Mouse (Mus musculus): Measurements from ENCODE around the gene Carns1. TPM values are rescaled to one million over a fixed set of nuclear protein-coding genes. Genes with fewer than 3 reads are reported as not detected.
"Not testable (repeated sequence)": the region's sequence is repeated elsewhere in the genome, so short reads cannot be mapped to it uniquely, and the experiment has no call there.

The Carns1 gene
- polyA plus RNA-seq, 1 experiment: 1.1 TPM

DNA sequence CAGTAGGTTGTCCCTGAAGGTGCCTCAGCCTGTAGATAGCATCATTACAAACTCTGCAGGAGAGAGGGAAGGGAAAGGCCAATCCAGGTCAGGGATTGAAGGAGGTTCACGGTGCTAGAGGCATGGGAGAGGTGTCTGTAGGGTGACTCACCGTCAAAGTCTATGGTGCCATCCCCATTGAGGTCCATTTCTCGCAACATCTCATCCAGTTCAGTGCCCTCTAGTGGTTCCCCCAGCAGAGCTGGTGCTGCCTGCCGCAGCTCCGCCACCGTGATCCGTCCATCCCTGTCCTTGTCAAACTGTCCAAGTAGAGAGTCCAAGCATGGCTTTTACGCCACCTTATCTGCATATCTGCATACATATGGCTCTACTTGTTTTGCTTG, 39.3 kb downstream of the Carns1 start:
- TF ChIP-seq CTCF (IDR thresholded peaks at IDR 0.05; ENCODE audit: low read depth, low read length): peak; percentile 24; the same call in 1 of the 2 replicates
- H3K4me1 ChIP-seq (ENCODE audit: control insufficient read depth, insufficient read depth, low read length): peaks cover 25% of the 10 kb centered on the region
- H3K27ac ChIP-seq (ENCODE audit: insufficient read depth, low read depth, low read length); H3K4me3 ChIP-seq (ENCODE audit: insufficient read depth, low read length): not testable (repeated sequence)

DNA sequence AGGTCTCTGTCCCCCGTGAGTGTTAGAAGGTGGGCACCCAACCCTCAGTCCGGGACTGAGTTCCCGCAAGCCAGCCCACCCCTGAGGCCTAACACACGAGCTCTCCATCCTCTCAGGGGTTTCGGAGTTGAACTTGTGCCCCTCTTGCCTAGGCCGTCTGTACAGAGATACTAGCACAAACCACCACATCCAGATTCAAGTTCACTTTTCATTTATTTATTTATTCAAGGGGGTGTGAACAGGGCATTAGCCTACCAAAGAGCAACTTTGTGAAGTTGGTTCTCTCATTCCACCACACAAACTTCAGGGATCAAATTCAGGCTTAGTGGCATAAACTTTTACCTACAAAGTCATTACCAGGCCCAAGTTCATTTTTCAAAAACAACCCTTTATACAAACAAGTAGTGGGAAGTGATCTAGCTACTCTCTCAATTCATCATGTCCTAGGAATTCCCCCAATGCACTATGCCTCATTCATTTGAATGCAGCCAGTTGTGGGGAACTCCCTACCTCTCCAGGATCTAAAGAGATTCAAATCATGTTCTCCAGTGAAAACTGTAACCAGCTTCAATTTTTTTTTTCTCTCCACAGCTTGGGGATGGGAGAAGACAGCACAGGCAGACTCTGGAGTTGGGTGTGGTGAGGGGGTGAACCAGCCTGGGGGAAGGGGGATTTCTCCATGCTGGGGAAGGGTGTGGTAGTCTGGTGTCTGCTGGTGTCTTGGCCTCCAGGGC, 39.9 kb downstream of the Carns1 start:
- not testable (repeated sequence) for H3K4me3 ChIP-seq (ENCODE audit: insufficient read depth, low read length)
- peak overlapping the region; percentile 11; the same call in 1 of the 2 replicates for H3K27ac ChIP-seq (ENCODE audit: insufficient read depth, low read depth, low read length)
- H3K4me1 ChIP-seq (ENCODE audit: control insufficient read depth, insufficient read depth, low read length): peaks cover 25% of the 10 kb centered on the region

DNA sequence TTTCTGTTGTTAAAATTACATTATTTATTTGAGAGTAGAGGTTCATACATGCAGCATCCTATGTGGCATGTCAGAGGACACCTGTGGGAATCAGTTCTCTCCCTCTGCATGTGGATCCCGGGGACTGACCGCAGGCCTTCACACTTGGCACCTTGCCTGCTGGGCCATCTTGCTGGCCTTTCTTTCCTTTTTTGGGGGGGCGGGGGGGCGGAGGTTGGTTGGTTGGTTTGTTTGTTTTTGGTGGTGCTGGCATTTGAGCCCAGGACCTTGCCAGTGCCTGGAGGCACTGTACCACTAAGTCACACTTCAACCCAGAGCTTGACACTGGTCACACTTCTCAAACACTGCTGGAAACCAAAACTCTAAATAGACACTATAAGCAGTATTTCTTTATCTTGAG, 40.9 kb downstream of the Carns1 start:
- TF ChIP-seq POLR2A (IDR thresholded peaks at IDR 0.05; ENCODE audit: borderline replicate concordance, low read depth, low read length) (no peak), CTCF (IDR thresholded peaks at IDR 0.05; ENCODE audit: low read depth, low read length) (no peak)

DNA sequence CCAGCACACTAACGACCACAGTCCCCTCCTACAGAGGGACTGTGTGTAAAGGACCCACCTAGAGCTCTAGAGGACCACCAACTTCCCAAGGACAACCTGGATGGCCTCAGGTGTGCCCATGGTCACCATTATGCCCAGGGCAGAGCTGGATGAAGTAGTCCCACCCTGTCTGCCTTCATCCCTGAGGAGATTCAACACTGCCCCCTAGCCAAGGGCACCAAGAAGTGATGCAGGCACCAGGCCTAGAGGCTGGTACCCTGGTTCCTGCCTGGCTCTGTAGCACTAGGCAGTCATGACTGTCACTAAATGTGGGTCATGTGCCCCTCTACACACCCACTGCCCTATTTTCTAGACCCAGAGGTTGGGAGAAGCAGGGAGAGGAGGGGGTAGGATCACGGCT, 43.5 kb downstream of the Carns1 start:
- Histone ChIP-seq H3K4me3 (ENCODE audit: insufficient read depth, low read length) (no peak overlapping the region), H3K4me1 (ENCODE audit: control insufficient read depth, insufficient read depth, low read length) (peaks cover 18% of the 10 kb centered on the region), H3K27ac (ENCODE audit: insufficient read depth, low read depth, low read length) (no peak overlapping the region)
- TF ChIP-seq POLR2A (IDR thresholded peaks at IDR 0.05; ENCODE audit: borderline replicate concordance, low read depth, low read length) (no peak), CTCF (IDR thresholded peaks at IDR 0.05; ENCODE audit: low read depth, low read length) (no peak)

More for the DNA sequence above, 40.9 kb downstream of the Carns1 start:
- Histone ChIP-seq H3K27ac (ENCODE audit: insufficient read depth, low read depth, low read length) (no peak overlapping the region), H3K4me1 (ENCODE audit: control insufficient read depth, insufficient read depth, low read length) (peaks cover 25% of the 10 kb centered on the region), H3K4me3 (ENCODE audit: insufficient read depth, low read length) (no peak overlapping the region)

DNA sequence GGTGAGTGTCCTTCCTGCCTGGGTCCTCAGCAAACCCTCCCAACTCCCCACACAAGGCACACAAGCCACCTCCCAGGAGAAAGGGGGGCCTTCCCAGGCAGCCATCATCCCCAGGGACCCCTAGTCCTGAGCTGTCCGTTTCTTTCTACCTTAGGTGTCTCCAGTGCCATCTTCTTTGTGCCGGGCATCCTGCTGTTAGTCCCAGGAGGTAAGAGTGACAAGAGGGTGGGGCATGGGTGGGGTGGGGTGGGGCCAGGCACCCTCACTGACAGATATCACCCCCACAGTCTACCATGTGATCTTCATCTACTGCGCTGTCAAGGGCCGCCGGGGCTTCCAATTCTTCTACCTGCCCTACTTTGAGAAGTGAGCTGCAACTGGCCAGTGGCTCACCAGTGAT, 44.2 kb downstream of the Carns1 start:
- Histone ChIP-seq H3K4me1 (ENCODE audit: control insufficient read depth, insufficient read depth, low read length) (peaks cover 21% of the 10 kb centered on the region), H3K4me3 (ENCODE audit: insufficient read depth, low read length) (no peak overlapping the region), H3K27ac (ENCODE audit: insufficient read depth, low read depth, low read length) (no peak overlapping the region)
- no peak for TF ChIP-seq CTCF (IDR thresholded peaks at IDR 0.05; ENCODE audit: low read depth, low read length)
- no peak for TF ChIP-seq POLR2A (IDR thresholded peaks at IDR 0.05; ENCODE audit: borderline replicate concordance, low read depth, low read length)

DNA sequence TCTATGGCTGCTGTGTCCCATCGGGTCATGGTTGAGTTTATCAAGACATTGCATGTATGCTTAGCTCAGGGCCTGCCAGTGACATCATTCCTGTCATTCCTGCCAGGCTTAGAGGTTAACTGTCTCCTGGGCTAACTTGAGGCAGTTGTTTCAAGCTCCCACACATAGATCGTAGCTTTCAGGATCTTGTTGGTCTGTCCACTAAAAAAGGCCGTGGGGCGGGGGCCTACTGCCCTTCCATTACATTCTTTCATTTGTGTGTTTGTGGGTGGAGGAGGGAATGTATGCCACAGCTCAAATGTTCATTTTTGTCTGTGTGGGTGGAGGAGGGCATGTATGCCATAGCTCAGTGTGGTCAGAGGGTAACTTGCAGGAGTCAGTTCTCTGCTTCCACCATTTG, 45.2 kb downstream of the Carns1 start:
- TF ChIP-seq CTCF (IDR thresholded peaks at IDR 0.05; ENCODE audit: low read depth, low read length) (no peak), POLR2A (IDR thresholded peaks at IDR 0.05; ENCODE audit: borderline replicate concordance, low read depth, low read length) (no peak)
- H3K4me3 ChIP-seq (ENCODE audit: insufficient read depth, low read length): no peak overlapping the region
- no peak overlapping the region for H3K27ac ChIP-seq (ENCODE audit: insufficient read depth, low read depth, low read length)
- peaks cover 18% of the 10 kb centered on the region for H3K4me1 ChIP-seq (ENCODE audit: control insufficient read depth, insufficient read depth, low read length)

DNA sequence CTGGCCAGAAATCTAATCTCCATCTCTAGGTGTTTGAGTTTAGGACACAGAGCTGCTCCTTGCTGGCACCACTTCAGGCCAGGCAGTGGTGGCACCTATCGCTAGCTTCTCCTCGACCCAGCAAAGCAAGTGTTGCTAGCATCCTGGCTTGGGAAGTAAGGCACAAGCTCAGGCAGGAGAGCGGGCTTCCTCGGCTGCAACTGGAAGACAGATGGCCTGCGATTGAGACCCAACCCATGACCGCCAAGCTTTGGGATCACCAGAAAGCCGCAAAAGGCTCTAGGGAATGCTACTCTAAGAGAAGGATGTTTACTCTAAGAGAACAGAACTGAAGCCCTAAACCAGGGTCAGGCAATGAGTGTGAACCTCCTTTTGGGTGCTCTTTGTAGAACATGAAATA, 45.8 kb downstream of the Carns1 start:
- no peak for TF ChIP-seq CTCF (IDR thresholded peaks at IDR 0.05; ENCODE audit: low read depth, low read length)
- TF ChIP-seq POLR2A (IDR thresholded peaks at IDR 0.05; ENCODE audit: borderline replicate concordance, low read depth, low read length): no peak
- Histone ChIP-seq H3K4me3 (ENCODE audit: insufficient read depth, low read length) (no peak overlapping the region), H3K27ac (ENCODE audit: insufficient read depth, low read depth, low read length) (no peak overlapping the region), H3K4me1 (ENCODE audit: control insufficient read depth, insufficient read depth, low read length) (peaks cover 19% of the 10 kb centered on the region)

DNA sequence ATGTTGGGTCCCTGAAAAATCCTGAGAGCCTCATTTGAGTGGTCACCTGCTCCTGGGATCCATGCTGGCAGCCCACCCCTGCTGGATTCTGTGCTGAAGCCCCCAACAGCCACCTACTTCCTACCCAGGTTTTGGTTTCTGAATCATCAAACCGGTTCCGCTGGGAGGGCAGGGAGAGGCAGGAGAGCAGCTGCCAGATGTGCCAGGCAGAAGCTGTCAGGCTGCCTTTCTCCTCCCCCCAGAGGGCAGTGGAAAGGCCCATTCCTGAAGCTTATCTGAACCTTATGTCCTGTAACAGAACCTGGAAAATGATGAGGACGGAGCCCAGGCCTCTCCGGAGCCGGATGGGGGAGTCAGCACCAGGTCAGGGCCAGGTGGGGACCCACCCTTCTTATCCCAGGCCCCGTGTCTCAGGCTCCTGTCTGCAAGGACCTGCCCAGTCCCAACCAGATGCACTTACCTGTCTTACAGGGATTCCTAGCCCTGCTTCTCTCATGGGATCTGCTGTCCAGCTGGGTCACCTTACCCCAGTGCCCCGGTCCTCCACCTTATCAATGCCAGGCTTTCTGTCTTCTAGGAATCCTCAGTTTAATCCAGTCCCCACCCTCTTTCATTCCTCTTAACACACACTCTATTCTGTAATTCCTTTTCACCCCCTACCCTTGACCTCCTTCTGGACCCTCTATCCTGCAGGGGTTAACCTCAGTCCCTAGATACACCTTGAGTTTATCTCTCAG, 48.4 kb downstream of the Carns1 start:
- TF ChIP-seq CTCF (IDR thresholded peaks at IDR 0.05; ENCODE audit: low read depth, low read length) (no peak), POLR2A (IDR thresholded peaks at IDR 0.05; ENCODE audit: borderline replicate concordance, low read depth, low read length) (no peak)
- H3K4me3 ChIP-seq (ENCODE audit: insufficient read depth, low read length): peak overlapping the region; percentile 75
- peaks cover 28% of the 10 kb centered on the region for H3K4me1 ChIP-seq (ENCODE audit: control insufficient read depth, insufficient read depth, low read length)
- no peak overlapping the region for H3K27ac ChIP-seq (ENCODE audit: insufficient read depth, low read depth, low read length)

DNA sequence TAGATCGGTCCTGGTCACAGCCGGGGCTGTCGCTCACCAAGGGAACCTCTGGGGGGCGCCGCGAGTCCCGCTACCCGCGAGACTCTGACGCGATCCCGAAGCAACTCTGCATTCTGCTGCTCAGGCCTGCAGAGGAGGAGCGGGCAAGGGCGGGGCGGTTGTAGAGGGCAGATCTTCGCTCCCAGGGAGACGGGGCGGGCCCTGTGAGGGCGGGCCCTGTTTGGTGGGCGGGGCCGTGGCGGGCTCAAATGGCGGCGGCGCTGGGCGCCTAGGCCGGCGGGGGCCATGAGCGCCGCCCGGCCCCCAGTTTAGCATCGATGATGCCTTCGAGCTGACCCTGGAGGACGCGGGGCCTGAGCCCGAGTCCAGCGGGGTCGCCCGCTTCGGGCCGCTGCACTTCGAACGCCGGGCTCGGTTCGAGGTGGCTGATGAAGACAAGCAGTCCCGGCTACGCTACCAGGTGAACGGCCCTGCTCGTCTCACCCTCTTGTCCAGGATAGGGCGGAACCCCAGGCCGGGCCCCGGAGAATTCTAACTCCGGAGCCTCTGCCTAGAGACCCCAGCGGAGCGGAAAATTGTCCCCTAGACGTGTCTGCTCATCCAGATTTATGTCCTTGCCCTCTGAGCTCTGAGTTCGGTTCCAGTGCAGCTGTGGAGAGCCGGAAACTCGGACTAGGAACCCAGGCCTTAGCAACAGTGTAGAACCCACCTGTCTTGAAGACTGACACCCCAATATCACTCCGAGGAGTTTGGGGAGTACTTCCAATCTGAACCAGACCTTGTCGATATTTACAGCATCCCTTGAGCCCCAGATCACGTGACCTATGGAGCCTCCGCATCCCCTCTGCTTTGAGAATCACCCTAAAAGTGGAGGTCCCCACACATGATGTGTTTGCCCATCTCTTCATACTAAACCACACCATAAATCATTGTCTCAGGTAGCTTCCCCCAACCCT, 49.3 kb downstream of the Carns1 start, which contains the start of gene Aip:
Gene Aip, minus strand, starts transcription at position 118 of the 956 bp plus-strand sequence.
- Histone ChIP-seq H3K4me1 (ENCODE audit: control insufficient read depth, insufficient read depth, low read length) (peaks cover 31% of the 10 kb centered on the region), H3K4me3 (ENCODE audit: insufficient read depth, low read length) (peak within 1 kb of the TSS; percentile 75), H3K27ac (ENCODE audit: insufficient read depth, low read depth, low read length) (peak within 1 kb of the TSS; percentile 34; the same call in 1 of the 2 replicates)
- TF ChIP-seq CTCF (IDR thresholded peaks at IDR 0.05; ENCODE audit: low read depth, low read length): no peak
- peak; percentile 87; the same call in 1 of the 2 replicates for TF ChIP-seq POLR2A (IDR thresholded peaks at IDR 0.05; ENCODE audit: borderline replicate concordance, low read depth, low read length)

DNA sequence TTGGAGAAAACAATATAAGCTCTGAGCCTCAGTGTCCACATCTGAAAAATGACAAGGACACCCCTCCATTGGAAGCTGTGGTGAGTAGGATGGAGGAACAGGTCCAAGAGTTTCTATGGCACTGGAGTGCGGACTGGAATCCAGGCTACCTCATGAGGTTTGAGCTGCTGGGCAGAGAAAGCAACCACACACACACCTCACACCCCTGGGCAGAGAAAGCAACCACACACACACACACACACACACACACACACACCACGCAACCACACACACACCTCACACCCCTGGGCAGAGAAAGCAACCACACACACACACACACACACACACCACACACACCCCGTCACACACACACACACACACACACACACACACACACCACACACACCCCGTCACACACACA, 50.0 kb downstream of the Carns1 start:
- H3K4me3 ChIP-seq (ENCODE audit: insufficient read depth, low read length): peak overlapping the region; percentile 62
- H3K4me1 ChIP-seq (ENCODE audit: control insufficient read depth, insufficient read depth, low read length): peaks cover 38% of the 10 kb centered on the region
- H3K27ac ChIP-seq (ENCODE audit: insufficient read depth, low read depth, low read length): peak overlapping the region; percentile 34; the same call in 1 of the 2 replicates
